Mouse (Mus musculus) liver, adult 2 months (tissue): Measurements from ENCODE around the gene Mkrn1. TPM values are rescaled to one million over a fixed set of nuclear protein-coding genes. Genes with fewer than 3 reads are reported as not detected.

Source experiments
- DNase-seq: peaks from one replicate; pipeline ENCODE4 v3.0.0-alpha.2; 2011; ENCODE audit warnings: low read depth, low spot score; ENCODE audit errors: extremely low read depth
- H3K27ac ChIP-seq: fragments of 200-500 bp; replicated peaks from 2 replicates; pipeline ENCODE4 v1.5.1; 2012; ENCODE audit warnings: low read depth, mild to moderate bottlenecking, control low read depth, inconsistent platforms, low read length; ENCODE audit not compliant: insufficient read depth
- H3K27me3 ChIP-seq: fragments of 200-500 bp; 2 replicates; pipeline ENCODE4 v1.6.1; 2012; ENCODE audit warnings: mild to moderate bottlenecking, moderate library complexity, low read length, inconsistent platforms; ENCODE audit not compliant: control insufficient read depth, insufficient read depth
- H3K36me3 ChIP-seq: fragments of 200-500 bp; 2 replicates; pipeline ENCODE4 v1.6.1; 2012; ENCODE audit warnings: low read length, inconsistent platforms; ENCODE audit not compliant: control insufficient read depth, insufficient read depth
- H3K4me1 ChIP-seq: fragments of 200-500 bp; 2 replicates; pipeline ENCODE4 v1.6.1; 2011; ENCODE audit warnings: low read length; ENCODE audit not compliant: control insufficient read depth, insufficient read depth
- H3K4me3 ChIP-seq: fragments of 200-500 bp; 2 replicates; pipeline ENCODE4 v1.5.1; 2011; ENCODE audit warnings: low read depth, mild to moderate bottlenecking, control low read depth, low read length, moderate library complexity; ENCODE audit not compliant: insufficient read depth
- H3K79me2 ChIP-seq: fragments of 200-500 bp; 2 replicates; pipeline ENCODE4 v1.6.1; 2012; ENCODE audit warnings: inconsistent platforms, mild to moderate bottlenecking, low read length, moderate library complexity; ENCODE audit not compliant: control insufficient read depth, insufficient read depth
- H3K9ac ChIP-seq: fragments of 200-500 bp; 2 replicates; pipeline ENCODE4 v1.6.1; 2012; ENCODE audit warnings: low read depth, mild to moderate bottlenecking, control low read depth, inconsistent platforms, low read length
- CTCF ChIP-seq: fragments of 200-500 bp; IDR thresholded peaks from 2 replicates; pipeline ENCODE4 v1.5.1; 2011; ENCODE audit warnings: low read depth, low read length, control low read depth
- POLR2A ChIP-seq: fragments of 200-500 bp; IDR thresholded peaks from 2 replicates; pipeline ENCODE4 v1.6.1; 2011; ENCODE audit warnings: low read length, control low read depth; ENCODE audit not compliant: insufficient read depth; ENCODE audit errors: extremely low read depth
- WGBS: fragments of 180-500 bp; shearing (Covaris S2); methylation state at CpG from one replicate; pipeline ENCODE4 v1.1.7; 2018; 5-methylcytosine and 5-hydroxymethylcytosine counted together
- polyA plus RNA-seq: library from polyadenylated mRNA; depleted of rRNA; stranded (reverse); fragments of >200 nt; gene quantifications from 2 replicates; pipeline ENCODE4 v1.2.3, GENCODE M21; 2012; rRNA removed
- total RNA-seq: library from RNA; depleted of rRNA; stranded (reverse); fragments of >200 nt; gene quantifications from 2 replicates; pipeline ENCODE4 v1.2.3, GENCODE M21; 2014; rRNA removed

Mkrn1 gene
- total and polyA plus RNA-seq, 2 experiments, result 14.0 to 24.2 TPM

GRCm38 (mm10) chr6:39348946-39349345, 71.3 kb downstream of the Mkrn1 start:
- Histone ChIP-seq H3K79me2 (no peaks in the 10 kb centered on the region), H3K27ac (no peak overlapping the region), H3K36me3 (peaks cover 25% of the 10 kb centered on the region), H3K4me3 (no peak overlapping the region), H3K4me1 (no peaks in the 10 kb centered on the region), H3K27me3 (no peaks in the 10 kb centered on the region), H3K9ac (no peak overlapping the region)
- no peak for DNase-seq
- TF ChIP-seq CTCF, result no peak
- TF ChIP-seq POLR2A, result no peak
- 90% methylated on average over 6 of the region's 6 CpGs for WGBS

DNA sequence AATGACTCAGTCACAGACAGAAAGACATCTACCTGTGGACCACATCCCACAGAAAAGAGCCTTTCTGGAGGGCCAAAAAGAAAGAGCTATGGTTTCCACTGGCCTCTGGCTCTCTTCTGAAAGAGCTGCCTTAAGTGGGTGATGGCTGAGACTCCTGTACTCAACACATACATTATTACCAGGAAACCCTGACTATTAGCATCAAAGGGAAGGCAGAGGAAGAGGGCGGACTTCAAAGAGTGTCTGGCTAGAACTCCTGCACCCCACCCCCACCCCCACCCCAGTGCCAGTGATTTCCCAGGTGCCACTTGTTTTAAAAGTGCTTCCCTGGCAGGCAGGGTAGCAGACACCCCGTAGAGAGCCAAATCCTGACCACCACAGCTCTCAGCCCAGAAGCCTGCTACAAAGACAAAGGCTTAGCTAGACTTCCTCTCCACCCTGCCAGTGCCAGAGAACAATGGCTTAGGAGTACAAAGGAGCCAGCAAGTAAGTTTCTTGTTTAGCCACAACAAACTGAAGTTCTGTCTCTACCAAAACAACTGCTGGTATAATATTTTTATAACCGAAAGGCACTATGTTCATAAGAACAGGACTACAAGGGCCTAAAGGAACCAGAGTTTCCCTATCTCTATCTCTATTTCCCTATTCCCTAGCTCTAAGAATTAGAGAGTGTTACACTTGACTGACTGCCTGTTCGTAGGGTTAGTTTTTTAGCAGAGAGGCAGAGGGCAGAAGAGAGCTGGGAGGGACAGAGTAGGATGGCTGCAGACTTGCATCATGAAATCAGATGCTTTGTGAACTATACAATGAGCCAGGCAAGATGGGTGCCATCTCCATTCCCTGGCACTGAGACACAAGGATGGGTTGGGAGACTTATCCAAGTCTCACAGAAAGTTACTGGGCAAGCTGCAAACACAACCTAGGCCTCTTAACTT, 72.1 kb downstream of the Mkrn1 start:
- TF ChIP-seq CTCF (no peak), POLR2A (no peak)
- DNase-seq, result no peak
- peaks cover 25% of the 10 kb centered on the region for H3K36me3 ChIP-seq
- H3K27me3 ChIP-seq, result no peaks in the 10 kb centered on the region
- H3K79me2 ChIP-seq, result no peaks in the 10 kb centered on the region
- H3K4me1 ChIP-seq, result no peaks in the 10 kb centered on the region
- H3K27ac ChIP-seq, result no peak overlapping the region
- WGBS, result 86% methylated on average over 4 of the region's 4 CpGs
- H3K4me3 ChIP-seq, result no peak overlapping the region
- no peak overlapping the region for H3K9ac ChIP-seq

Other genes starting within 250 kb of the Mkrn1 start
- gene Kdm7a, start 213.7 kb downstream of the Mkrn1 start, total RNA-seq, result 9.1 and 9.5 TPM in 2 replicates
- gene Kdm7a, start 213.7 kb downstream of the Mkrn1 start, polyA plus RNA-seq, result 1.1 and 1.4 TPM in 2 replicates
- 13.7 and 14.6 TPM in 2 replicates for gene Slc37a3, start 42.8 kb downstream of the Mkrn1 start, total RNA-seq
- 11.5 and 13.6 TPM in 2 replicates for gene Slc37a3, start 42.8 kb downstream of the Mkrn1 start, polyA plus RNA-seq
- 0.46 and 0.47 TPM in 2 replicates for gene Rab19, start 39.3 kb downstream of the Mkrn1 start, total RNA-seq
- gene Rab19, start 39.3 kb downstream of the Mkrn1 start, polyA plus RNA-seq, result 0.12 and 0.31 TPM in 2 replicates
- gene Dennd2a, start 137.4 kb upstream of the Mkrn1 start, total RNA-seq, result 1.3 and 1.6 TPM in 2 replicates
- 2.0 TPM in 2 replicates for gene Dennd2a, start 137.4 kb upstream of the Mkrn1 start, polyA plus RNA-seq
- 4.4 and 4.5 TPM in 2 replicates for gene Adck2, start 153.4 kb upstream of the Mkrn1 start, total RNA-seq
- 4.2 and 5.1 TPM in 2 replicates for gene Adck2, start 153.4 kb upstream of the Mkrn1 start, polyA plus RNA-seq
- gene Gm42420, start 165.3 kb upstream of the Mkrn1 start, total RNA-seq, result 0.65 and 1.2 TPM in 2 replicates
- 0.27 TPM in 1 of 2 replicates, not detected in the other for gene Gm42420, start 165.3 kb upstream of the Mkrn1 start, polyA plus RNA-seq
- 224 and 235 TPM in 2 replicates for gene Ndufb2, start 172.1 kb upstream of the Mkrn1 start, total RNA-seq
- gene Ndufb2, start 172.1 kb upstream of the Mkrn1 start, polyA plus RNA-seq, result 352 and 465 TPM in 2 replicates